Mouse (Mus musculus) lung, postnatal 0 days (tissue): ENCODE measurements at regions not wholly inside any gene's neighbourhood (a gene's known extent, or its start where the extent isn't known, plus 50 kb on each side); places are given as distances from the start of the nearest gene placed in this dataset.

Experiments
- ATAC-seq: fragments of 200-750 bp; cut with Nextera tagmentation; 2 replicates; pipeline ENCODE4 v1.8.0; 2017; ENCODE audit warnings: moderate library complexity
- DNase-seq: peaks from one replicate; pipeline ENCODE4 v3.0.0-alpha.2; 2016; ENCODE audit warnings: low spot score
- H3K27ac ChIP-seq: fragments of 300-500 bp; sonication (generic); 2 replicates; pipeline ENCODE4 v1.5.1; 2014; ENCODE audit warnings: antibody characterized with exemption, mild to moderate bottlenecking, low read length, mixed read lengths
- H3K27me3 ChIP-seq: fragments of 300-500 bp; sonication (generic); replicated peaks from 2 replicates; pipeline ENCODE4 v1.6.1; 2014; ENCODE audit warnings: low read length, mixed read lengths; ENCODE audit not compliant: insufficient read depth
- H3K36me3 ChIP-seq: fragments of 300-500 bp; sonication (generic); 2 replicates; pipeline ENCODE4 v1.6.1; 2014; ENCODE audit warnings: low read length, mixed read lengths; ENCODE audit not compliant: insufficient read depth
- H3K4me1 ChIP-seq: fragments of 300-500 bp; sonication (generic); 2 replicates; pipeline ENCODE4 v1.6.1; 2014; ENCODE audit warnings: antibody characterized with exemption, low read depth, low read length, mixed read lengths; ENCODE audit not compliant: insufficient read depth
- H3K4me2 ChIP-seq: fragments of 300-500 bp; sonication (generic); replicated peaks from 2 replicates; pipeline ENCODE4 v1.6.1; 2014; ENCODE audit warnings: low read depth, mild to moderate bottlenecking, low read length, moderate library complexity, mixed read lengths
- H3K4me3 ChIP-seq: fragments of 300-500 bp; sonication (generic); 2 replicates; pipeline ENCODE4 v1.5.1; 2014; ENCODE audit warnings: low read depth, low read length
- H3K9ac ChIP-seq: fragments of 300-500 bp; sonication (generic); replicated peaks from 2 replicates; pipeline ENCODE4 v1.6.1; 2014; ENCODE audit warnings: low read depth, mild to moderate bottlenecking
- H3K9me3 ChIP-seq: fragments of 300-500 bp; sonication (generic); 2 replicates; pipeline ENCODE4 v1.6.1; 2016; ENCODE audit warnings: low read length, mixed read lengths
- CTCF ChIP-seq: IDR thresholded peaks from 2 replicates; pipeline ENCODE4 v1.5.1; 2016; ENCODE audit warnings: antibody characterized with exemption, mild to moderate bottlenecking
- EP300 ChIP-seq: IDR thresholded peaks from 2 replicates; pipeline ENCODE4 v1.6.1; 2016; ENCODE audit warnings: antibody characterized with exemption, mild to moderate bottlenecking, control low read depth
- WGBS: fragments of 180-500 bp; shearing (Covaris S2); extraction: QIAGEN DNeasy Blood & Tissue Kit; methylation state at CpG from one replicate; pipeline ENCODE4 v1.1.7; 2014; 5-methylcytosine and 5-hydroxymethylcytosine counted together

GRCm38 (mm10) chr13:116028583-116028982 lies 280.9 kb downstream of the Isl1 start:
- Histone ChIP-seq H3K4me3 (no peak overlapping the region), H3K36me3 (no peaks in the 10 kb centered on the region), H3K27ac (no peak overlapping the region), H3K9ac (no peak overlapping the region), H3K27me3 (no peaks in the 10 kb centered on the region), H3K4me2 (no peak overlapping the region), H3K9me3 (no peaks in the 10 kb centered on the region), H3K4me1 (no peaks in the 10 kb centered on the region)
- ATAC-seq (no peak), DNase-seq (no peak)
- 81% methylated on average over 2 of the region's 2 CpGs for WGBS
- no peak for TF ChIP-seq CTCF
- TF ChIP-seq EP300 = no peak

GRCm38 (mm10) chr13:116027147-116027546 lies 282.3 kb downstream of the Isl1 start:
- DNase-seq (no peak), ATAC-seq (no peak)
- H3K4me1 ChIP-seq = no peaks in the 10 kb centered on the region
- H3K9ac ChIP-seq = no peak overlapping the region
- H3K4me2 ChIP-seq = no peak overlapping the region
- no peaks in the 10 kb centered on the region for H3K27me3 ChIP-seq
- no peak overlapping the region for H3K4me3 ChIP-seq
- H3K27ac ChIP-seq = no peak overlapping the region
- no peaks in the 10 kb centered on the region for H3K9me3 ChIP-seq
- 53% methylated on average over 2 of the region's 2 CpGs for WGBS
- H3K36me3 ChIP-seq = no peaks in the 10 kb centered on the region
- TF ChIP-seq EP300 = no peak
- TF ChIP-seq CTCF = no peak

DNA sequence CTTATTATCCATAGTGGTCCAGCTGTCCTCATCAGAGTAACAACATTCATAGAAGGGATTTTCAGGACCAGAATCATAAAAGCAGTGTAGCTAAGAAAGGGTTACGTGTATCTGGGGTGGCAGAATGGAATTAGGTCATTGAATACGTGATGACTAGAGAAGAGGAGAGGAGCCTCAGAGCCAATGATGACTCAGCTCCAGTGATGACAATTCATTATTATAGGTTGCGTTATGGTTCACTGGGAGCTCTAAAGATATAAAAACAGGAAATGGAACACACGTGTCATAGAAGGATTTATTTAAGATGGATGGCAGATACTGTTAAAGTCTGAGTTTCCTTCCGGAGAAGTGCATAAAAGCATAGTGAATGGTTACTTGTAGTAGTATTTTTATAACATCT lies 291.6 kb downstream of the Isl1 start:
- H3K4me1 ChIP-seq = no peaks in the 10 kb centered on the region
- no peaks in the 10 kb centered on the region for H3K36me3 ChIP-seq
- TF ChIP-seq CTCF (no peak), EP300 (no peak)
- H3K9me3 ChIP-seq = no peaks in the 10 kb centered on the region
- no peaks in the 10 kb centered on the region for H3K27me3 ChIP-seq
- ATAC-seq (no peak), DNase-seq (no peak)
- H3K27ac ChIP-seq = no peak overlapping the region
- H3K4me2 ChIP-seq = no peak overlapping the region
- H3K4me3 ChIP-seq = no peak overlapping the region
- H3K9ac ChIP-seq = no peak overlapping the region
- WGBS = 32% methylated on average over 5 of the region's 5 CpGs

- H3K36me3 ChIP-seq = no peaks in the 10 kb centered on the region
- no peaks in the 10 kb centered on the region for H3K4me1 ChIP-seq
- H3K9me3 ChIP-seq = no peaks in the 10 kb centered on the region
- no peak for DNase-seq
- H3K27me3 ChIP-seq = no peaks in the 10 kb centered on the region
- no peak overlapping the region for H3K9ac ChIP-seq
- no peak overlapping the region for H3K27ac ChIP-seq
- no peak for ATAC-seq
- H3K4me3 ChIP-seq = no peak overlapping the region
- TF ChIP-seq CTCF (no peak), EP300 (no peak)
- 30% methylated on average over 1 of the region's 1 CpGs for WGBS
- H3K4me2 ChIP-seq = no peak overlapping the region
Measured at GRCm38 (mm10) chr13:116003733-116004132, 305.8 kb downstream of the Isl1 start.

DNA sequence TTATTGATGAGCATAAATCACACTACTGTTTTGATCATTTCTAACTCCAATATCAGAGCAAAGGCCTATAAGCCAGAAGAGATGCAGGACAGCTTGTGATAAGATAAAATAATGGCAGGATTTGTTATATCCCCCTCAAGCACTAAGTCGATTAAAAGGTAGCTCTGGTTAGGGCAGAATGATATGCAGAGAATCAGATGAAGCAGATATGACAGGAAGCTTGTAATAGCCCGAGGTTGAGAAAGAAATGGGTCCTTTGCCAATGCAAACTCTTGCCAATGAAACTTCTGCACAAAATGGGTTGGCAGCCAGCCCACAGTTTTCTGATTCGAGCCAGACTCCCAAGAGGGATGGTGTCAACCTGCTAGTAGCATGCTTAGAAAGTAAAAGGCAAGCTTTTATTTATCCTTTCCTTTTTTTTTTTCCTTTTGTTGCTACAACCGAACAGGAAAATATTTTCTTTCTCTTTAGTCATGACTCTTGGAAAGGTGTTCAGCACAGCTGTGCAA lies 307.0 kb downstream of the Isl1 start:
- ATAC-seq = no peak
- H3K27me3 ChIP-seq = no peaks in the 10 kb centered on the region
- DNase-seq = peak; percentile 23
- H3K36me3 ChIP-seq = no peaks in the 10 kb centered on the region
- no peaks in the 10 kb centered on the region for H3K9me3 ChIP-seq
- H3K4me1 ChIP-seq = no peaks in the 10 kb centered on the region
- WGBS = 33% methylated on average over 4 of the region's 4 CpGs
- H3K4me2 ChIP-seq = no peak overlapping the region
- no peak overlapping the region for H3K4me3 ChIP-seq
- no peak for TF ChIP-seq EP300
- no peak for TF ChIP-seq CTCF
- H3K27ac ChIP-seq = no peak overlapping the region
- H3K9ac ChIP-seq = no peak overlapping the region

DNA sequence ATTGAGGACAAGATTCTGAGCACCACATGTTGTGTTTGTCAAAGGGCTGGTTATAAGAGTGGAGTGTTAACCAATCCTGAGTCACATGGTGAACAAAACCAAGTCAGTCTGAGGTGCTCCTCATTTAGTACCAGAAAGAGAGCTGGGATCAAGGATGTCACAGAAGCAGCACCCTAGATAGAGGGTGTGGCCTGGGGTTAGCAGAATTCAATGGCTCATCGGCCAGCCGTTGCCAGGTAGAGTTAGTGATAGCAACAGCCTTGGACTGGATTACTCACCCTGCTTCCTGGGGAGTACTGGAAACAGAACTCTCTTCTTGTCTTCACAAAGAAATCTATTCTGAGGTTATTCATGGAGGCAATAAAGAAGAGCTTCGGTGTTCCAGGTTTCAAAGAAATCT lies 318.9 kb downstream of the Isl1 start:
- ATAC-seq = no peak
- Histone ChIP-seq H3K4me1 (no peaks in the 10 kb centered on the region), H3K27ac (no peak overlapping the region), H3K36me3 (no peaks in the 10 kb centered on the region), H3K9ac (no peak overlapping the region), H3K4me3 (no peak overlapping the region), H3K27me3 (no peaks in the 10 kb centered on the region), H3K4me2 (no peak overlapping the region), H3K9me3 (no peaks in the 10 kb centered on the region)
- peak; percentile 36 for DNase-seq
- WGBS = 69% methylated on average over 3 of the region's 3 CpGs
- TF ChIP-seq EP300 (no peak), CTCF (no peak)

GRCm38 (mm10) chr13:115989091-115989490 lies 320.4 kb downstream of the Isl1 start:
- Histone ChIP-seq H3K9ac (no peak overlapping the region), H3K27ac (no peak overlapping the region), H3K27me3 (no peaks in the 10 kb centered on the region), H3K4me2 (no peak overlapping the region), H3K4me1 (no peaks in the 10 kb centered on the region), H3K36me3 (no peaks in the 10 kb centered on the region), H3K4me3 (no peak overlapping the region), H3K9me3 (no peaks in the 10 kb centered on the region)
- DNase-seq = no peak
- TF ChIP-seq CTCF (no peak), EP300 (no peak)
- no peak for ATAC-seq
